Mouse (Mus musculus) bone marrow, adult 2 months (tissue): Measurements from ENCODE around the gene Zdhhc11. TPM values are rescaled to one million over a fixed set of nuclear protein-coding genes. Genes with fewer than 3 reads are reported as not detected.
A peak's percentile ranks its signal among the peaks of the same experiment; 100 is the strongest.

Experiments used
- H3K27ac ChIP-seq: fragments of 200-500 bp; 2 replicates; pipeline ENCODE4 v1.5.1; 2012; ENCODE audit warnings: low read depth, mild to moderate bottlenecking, control low read depth, inconsistent platforms, low read length; ENCODE audit not compliant: control insufficient read depth, poor library complexity, insufficient read depth
- H3K4me1 ChIP-seq: fragments of 200-500 bp; 2 replicates; pipeline ENCODE4 v1.6.1; 2011; ENCODE audit warnings: low read length; ENCODE audit not compliant: control insufficient read depth, insufficient read depth
- H3K4me3 ChIP-seq: fragments of 200-500 bp; replicated peaks from 2 replicates; pipeline ENCODE3; 2011; ENCODE audit warnings: mild to moderate bottlenecking, low read depth, low read length, control low read depth; ENCODE audit not compliant: control insufficient read depth
- CTCF ChIP-seq: fragments of 200-500 bp; IDR thresholded peaks from 2 replicates; pipeline ENCODE4 v1.5.1; 2011; ENCODE audit warnings: low read length, control low read depth; ENCODE audit not compliant: control insufficient read depth, insufficient read depth
- POLR2A ChIP-seq: fragments of 200-500 bp; IDR thresholded peaks from 2 replicates; pipeline ENCODE4 v1.6.1; 2011; ENCODE audit warnings: low read depth, mild to moderate bottlenecking, control low read depth, low read length, borderline replicate concordance; ENCODE audit not compliant: control insufficient read depth
- WGBS: fragments of 180-500 bp; shearing (Covaris S2); methylation state at CpG from one replicate; pipeline ENCODE4 v1.1.7; 2018; 5-methylcytosine and 5-hydroxymethylcytosine counted together
- polyA plus RNA-seq: library from polyadenylated mRNA; stranded (reverse); fragments of >200 nt; gene quantifications from 2 replicates; pipeline ENCODE4 v1.2.4, GENCODE M21; 2011; ENCODE audit warnings: low replicate concordance; ENCODE audit not compliant: missing spikeins, insufficient read depth, insufficient read length

Gene Zdhhc11
- polyA plus RNA-seq = not detected in 2 replicates

- TF ChIP-seq POLR2A (no peak), CTCF (no peak)
- Histone ChIP-seq H3K27ac (no peak within 1 kb of the TSS), H3K4me1 (no peaks in the 10 kb centered on the region), H3K4me3 (no peak within 1 kb of the TSS)
- WGBS = 74% methylated on average over 5 of the region's 5 CpGs
Observed at GRCm38 (mm10) chr13:73963551-73963950, at the start of gene Zdhhc11. Zdhhc11 (plus strand) TSS chr13:73963851.

- no peak overlapping the region for H3K27ac ChIP-seq
- peaks cover 2% of the 10 kb centered on the region; the same call in 1 of the 2 replicates for H3K4me1 ChIP-seq
- 90% methylated on average over 10 of the region's 10 CpGs for WGBS
- TF ChIP-seq CTCF (no peak), POLR2A (no peak)
- no peak overlapping the region for H3K4me3 ChIP-seq
Observed at GRCm38 (mm10) chr13:73932201-73932600, 31.4 kb upstream of the Zdhhc11 start.

- TF ChIP-seq CTCF (no peak), POLR2A (no peak)
- Histone ChIP-seq H3K4me1 (peaks cover 5% of the 10 kb centered on the region), H3K4me3 (peak overlapping the region; percentile 84), H3K27ac (no peak overlapping the region)
- WGBS = 12% methylated on average over 5 of the region's 5 CpGs
Observed at GRCm38 (mm10) chr13:73936938-73937320, 26.7 kb upstream of the Zdhhc11 start.

GRCm38 (mm10) chr13:73937321-73938176, 26.1 kb upstream of the Zdhhc11 start, which contains the start of the genes Trip13 and Brd9:
Trip13 (minus strand) TSS chr13:73937784.
Brd9 (plus strand) TSS chr13:73937811.
- H3K4me3 ChIP-seq = peak within 1 kb of the TSS; percentile 84
- WGBS = under 1% methylated on average over 82 of the region's 82 CpGs
- H3K4me1 ChIP-seq = peaks cover 5% of the 10 kb centered on the region
- H3K27ac ChIP-seq = peak within 1 kb of the TSS; percentile 96
- TF ChIP-seq CTCF = no peak
- peak; percentile 55; the same call in 1 of the 2 replicates for TF ChIP-seq POLR2A

- 3% methylated on average over 13 of the region's 13 CpGs for WGBS
Observed at GRCm38 (mm10) chr13:73938177-73938560, 25.5 kb upstream of the Zdhhc11 start.

GRCm38 (mm10) chr13:73939101-73939500, 24.6 kb upstream of the Zdhhc11 start:
- Histone ChIP-seq H3K4me3 (no peak overlapping the region), H3K4me1 (peaks cover 5% of the 10 kb centered on the region), H3K27ac (no peak overlapping the region)
- TF ChIP-seq POLR2A (no peak), CTCF (no peak)
- WGBS = 89% methylated on average over 5 of the region's 5 CpGs

More at GRCm38 (mm10) chr13:73938177-73938560, 25.5 kb upstream of the Zdhhc11 start:
- H3K27ac ChIP-seq = peak overlapping the region; percentile 96
- peak overlapping the region; percentile 84 for H3K4me3 ChIP-seq
- TF ChIP-seq CTCF (no peak), POLR2A (no peak)
- peaks cover 5% of the 10 kb centered on the region for H3K4me1 ChIP-seq

- no peak overlapping the region for H3K27ac ChIP-seq
Observed at GRCm38 (mm10) chr13:73944606-73945005, 19.0 kb upstream of the Zdhhc11 start.

GRCm38 (mm10) chr13:73953551-73954130, 10.0 kb upstream of the Zdhhc11 start:
- Histone ChIP-seq H3K27ac (no peak overlapping the region), H3K4me3 (no peak overlapping the region), H3K4me1 (no peaks in the 10 kb centered on the region)
- TF ChIP-seq CTCF (no peak), POLR2A (no peak)
- 80% methylated on average over 1 of the region's 1 CpGs for WGBS

More at GRCm38 (mm10) chr13:73944606-73945005, 19.0 kb upstream of the Zdhhc11 start:
- TF ChIP-seq POLR2A = no peak
- no peak for TF ChIP-seq CTCF
- Histone ChIP-seq H3K4me1 (no peaks in the 10 kb centered on the region), H3K4me3 (no peak overlapping the region)
- 92% methylated on average over 9 of the region's 9 CpGs for WGBS
